Mouse (Mus musculus) limb, embryonic 12.5 days (tissue): ENCODE measurements around the gene Casz1. TPM values are rescaled to one million over a fixed set of nuclear protein-coding genes. Genes with fewer than 3 reads are reported as not detected.

Source experiments
- ATAC-seq: fragments of 200-750 bp; cut with Nextera tagmentation; 2 replicates; pipeline ENCODE4 v1.8.0; 2017; ENCODE audit warnings: low read depth, moderate TSS enrichment; ENCODE audit not compliant: insufficient number of reproducible peaks, insufficient read depth, low FRiP score, low TSS enrichment
- H3K27ac ChIP-seq: fragments of 300-500 bp; sonication (generic); 2 replicates; pipeline ENCODE4 v1.5.1; 2016; ENCODE audit warnings: mild to moderate bottlenecking, moderate library complexity
- H3K27me3 ChIP-seq: fragments of 300-500 bp; sonication (generic); 2 replicates; pipeline ENCODE4 v1.6.1; 2016; ENCODE audit warnings: mild to moderate bottlenecking, moderate library complexity
- H3K36me3 ChIP-seq: fragments of 300-500 bp; sonication (generic); 2 replicates; pipeline ENCODE4 v1.6.1; 2016; ENCODE audit warnings: mild to moderate bottlenecking, moderate library complexity
- H3K4me1 ChIP-seq: fragments of 300-500 bp; sonication (generic); replicated peaks from 2 replicates; pipeline ENCODE4 v1.6.1; 2016
- H3K4me2 ChIP-seq: fragments of 300-500 bp; sonication (generic); 2 replicates; pipeline ENCODE4 v1.6.1; 2016; ENCODE audit warnings: mild to moderate bottlenecking, moderate library complexity
- H3K4me3 ChIP-seq: fragments of 300-500 bp; sonication (generic); replicated peaks from 2 replicates; pipeline ENCODE4 v1.5.1; 2016; ENCODE audit warnings: mild to moderate bottlenecking
- H3K9ac ChIP-seq: fragments of 300-500 bp; sonication (generic); replicated peaks from 2 replicates; pipeline ENCODE4 v1.6.1; 2016; ENCODE audit warnings: mild to moderate bottlenecking, moderate library complexity
- H3K9me3 ChIP-seq: fragments of 300-500 bp; sonication (generic); 2 replicates; pipeline ENCODE4 v1.6.1; 2016; ENCODE audit warnings: mild to moderate bottlenecking, moderate library complexity
- WGBS: fragments of 180-500 bp; shearing (Covaris S2); methylation state at CpG from one replicate; pipeline ENCODE4 v1.1.7; 2016; 5-methylcytosine and 5-hydroxymethylcytosine counted together
- polyA plus RNA-seq: library from polyadenylated mRNA; unstranded; fragments of >200 nt; fragmentation: Nextera tagmentation; extraction: Ambion mirVana; gene quantifications from 2 replicates; pipeline ENCODE4 v1.2.1, GENCODE M21; 2016

Casz1 gene
- polyA plus RNA-seq, 1 experiment from 2014 or later, result 4.7 TPM

DNA sequence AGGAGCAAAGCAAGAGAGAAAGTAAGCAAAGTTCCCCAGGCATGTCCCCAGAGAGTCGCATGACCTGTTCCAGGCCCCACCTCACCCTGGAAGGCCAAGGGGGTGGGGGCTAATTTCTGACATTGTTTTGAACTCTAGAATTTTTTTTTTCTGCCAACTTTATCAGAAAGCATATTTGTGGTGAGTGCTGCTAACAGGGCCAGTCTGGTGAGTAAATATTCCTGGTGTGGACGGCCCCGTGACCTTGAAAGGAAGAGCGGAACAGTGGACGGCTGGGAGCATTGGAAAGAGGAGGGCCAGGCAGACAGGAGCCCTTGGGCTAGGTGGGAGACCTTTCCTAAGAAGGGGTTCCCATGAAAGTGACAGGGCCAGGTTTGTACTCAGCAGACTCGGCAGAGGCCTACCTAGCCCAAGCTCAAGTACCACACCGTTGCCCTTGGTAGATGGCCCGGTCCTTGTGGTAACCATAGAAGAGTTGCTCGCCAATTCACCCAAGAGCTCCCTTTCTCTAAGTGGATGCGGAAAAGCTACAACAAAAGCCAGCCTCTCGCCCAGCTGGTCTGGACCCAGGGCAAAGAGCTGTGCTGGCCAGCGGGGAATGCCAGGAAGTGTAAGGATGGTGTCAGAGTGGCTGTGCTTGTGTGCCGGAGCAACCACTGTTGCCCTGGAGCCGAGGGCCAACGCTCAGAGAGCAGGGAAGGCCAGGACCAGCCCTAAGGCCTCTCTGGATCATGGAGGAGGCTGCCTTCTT, 104.7 kb downstream of the Casz1 start:
- Histone ChIP-seq H3K4me3 (no peak overlapping the region), H3K9ac (no peak overlapping the region; the same call in 1 of the 2 replicates), H3K36me3 (no peaks in the 10 kb centered on the region), H3K27ac (peak overlapping the region; percentile 79), H3K27me3 (peaks cover 44% of the 10 kb centered on the region), H3K4me2 (peak overlapping the region; percentile 17; the same call in 1 of the 2 replicates), H3K4me1 (peaks cover 98% of the 10 kb centered on the region), H3K9me3 (no peaks in the 10 kb centered on the region)
- no peak for ATAC-seq
- 65% methylated on average over 15 of the region's 15 CpGs for WGBS

DNA sequence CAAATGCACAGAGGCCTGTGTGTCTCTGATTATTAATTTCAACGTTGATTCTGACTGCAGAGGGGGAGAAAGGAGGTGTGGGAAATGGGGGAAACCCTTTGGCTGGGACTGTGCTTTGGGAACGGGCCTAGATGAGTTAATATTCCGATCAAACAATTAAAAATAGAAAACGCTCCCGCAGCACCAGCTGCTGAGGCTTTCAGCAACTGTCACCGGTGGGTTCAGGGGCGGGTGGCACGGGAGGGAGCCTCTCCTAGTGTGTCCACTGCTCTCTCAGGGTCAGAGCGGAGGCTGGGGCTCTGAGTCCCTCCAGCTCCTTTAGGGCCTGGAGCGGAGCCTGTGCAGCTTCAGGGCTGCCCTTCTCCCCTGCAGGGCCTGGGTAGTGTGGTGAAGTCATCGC, 105.3 kb downstream of the Casz1 start:
- Histone ChIP-seq H3K27me3 (peaks cover 40% of the 10 kb centered on the region), H3K4me2 (no peak overlapping the region), H3K27ac (peak overlapping the region; percentile 79; the same call in 1 of the 2 replicates), H3K9me3 (no peaks in the 10 kb centered on the region), H3K36me3 (no peaks in the 10 kb centered on the region), H3K9ac (no peak overlapping the region; the same call in 1 of the 2 replicates), H3K4me3 (no peak overlapping the region), H3K4me1 (peaks cover 99% of the 10 kb centered on the region)
- 72% methylated on average over 11 of the region's 11 CpGs for WGBS
- ATAC-seq, result no peak

DNA sequence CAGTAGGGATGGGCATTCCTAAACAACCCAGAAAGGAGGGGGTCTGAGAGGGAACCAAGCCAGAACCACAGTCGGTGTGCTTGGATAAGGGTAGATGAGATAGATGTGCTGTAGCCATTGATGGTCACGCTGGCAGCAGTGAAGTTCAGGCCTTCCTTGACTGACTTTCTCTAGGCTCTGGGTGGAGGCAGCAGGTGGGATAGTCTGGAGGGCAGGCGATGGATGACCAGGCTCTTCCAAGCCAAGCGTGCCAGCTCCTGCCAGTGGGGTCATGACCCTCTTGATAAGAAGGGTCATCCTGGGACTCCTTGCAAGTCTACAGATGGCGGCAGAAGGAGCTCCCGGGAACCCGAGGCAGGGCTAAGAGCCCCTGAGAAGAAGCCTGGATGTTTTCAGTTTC, 107.9 kb downstream of the Casz1 start:
- H3K9ac ChIP-seq, result no peak overlapping the region
- H3K36me3 ChIP-seq, result no peaks in the 10 kb centered on the region
- H3K4me2 ChIP-seq, result no peak overlapping the region
- H3K27ac ChIP-seq, result no peak overlapping the region; the same call in 1 of the 2 replicates
- no peak overlapping the region for H3K4me3 ChIP-seq
- WGBS, result 42% methylated on average over 7 of the region's 7 CpGs
- H3K9me3 ChIP-seq, result no peaks in the 10 kb centered on the region
- H3K4me1 ChIP-seq, result peaks cover 89% of the 10 kb centered on the region
- ATAC-seq, result no peak
- peaks cover 26% of the 10 kb centered on the region for H3K27me3 ChIP-seq

DNA sequence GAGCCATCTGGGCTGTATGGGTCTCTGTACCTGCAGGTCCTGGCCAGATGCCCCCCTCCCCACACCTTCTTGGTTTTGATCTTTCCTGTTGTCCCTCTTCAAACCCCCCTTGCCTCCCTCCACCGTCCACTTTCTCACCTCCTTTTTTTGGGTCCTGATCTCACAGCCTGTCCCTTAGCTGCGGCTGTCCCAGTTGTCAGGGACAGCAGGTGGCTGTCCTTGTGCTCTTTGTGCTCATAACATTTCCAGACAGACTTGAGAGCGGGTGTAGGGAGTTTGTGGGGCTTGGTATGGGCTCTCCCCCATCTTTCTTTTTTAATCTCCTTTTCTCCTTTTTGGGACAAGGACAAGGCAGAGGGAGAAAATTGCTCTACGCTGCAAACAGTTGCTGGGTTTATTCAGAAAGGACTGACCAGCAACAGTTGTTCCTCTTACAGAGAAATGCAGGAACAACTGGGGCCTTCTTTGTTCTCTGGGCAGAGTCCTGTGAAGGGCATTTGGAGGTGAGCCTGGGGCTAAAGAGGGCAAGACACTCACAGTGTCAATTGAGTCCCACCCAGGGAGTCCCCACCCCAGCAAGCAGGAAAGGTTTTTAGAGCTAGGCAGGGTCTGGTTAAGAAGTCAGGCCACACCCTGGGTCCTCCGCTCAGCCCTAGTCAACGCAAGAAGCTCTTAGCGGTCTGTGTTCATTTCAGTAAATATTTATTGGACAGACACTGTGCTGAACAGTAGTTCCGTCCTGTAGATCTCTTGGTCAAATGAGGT, 108.8 kb downstream of the Casz1 start:
- ATAC-seq, result no peak
- peaks cover 30% of the 10 kb centered on the region for H3K27me3 ChIP-seq
- H3K36me3 ChIP-seq, result no peaks in the 10 kb centered on the region
- no peaks in the 10 kb centered on the region for H3K9me3 ChIP-seq
- H3K4me2 ChIP-seq, result no peak overlapping the region
- H3K27ac ChIP-seq, result no peak overlapping the region; the same call in 1 of the 2 replicates
- no peak overlapping the region for H3K9ac ChIP-seq
- H3K4me3 ChIP-seq, result no peak overlapping the region
- 57% methylated on average over 8 of the region's 8 CpGs for WGBS
- H3K4me1 ChIP-seq, result peaks cover 85% of the 10 kb centered on the region

DNA sequence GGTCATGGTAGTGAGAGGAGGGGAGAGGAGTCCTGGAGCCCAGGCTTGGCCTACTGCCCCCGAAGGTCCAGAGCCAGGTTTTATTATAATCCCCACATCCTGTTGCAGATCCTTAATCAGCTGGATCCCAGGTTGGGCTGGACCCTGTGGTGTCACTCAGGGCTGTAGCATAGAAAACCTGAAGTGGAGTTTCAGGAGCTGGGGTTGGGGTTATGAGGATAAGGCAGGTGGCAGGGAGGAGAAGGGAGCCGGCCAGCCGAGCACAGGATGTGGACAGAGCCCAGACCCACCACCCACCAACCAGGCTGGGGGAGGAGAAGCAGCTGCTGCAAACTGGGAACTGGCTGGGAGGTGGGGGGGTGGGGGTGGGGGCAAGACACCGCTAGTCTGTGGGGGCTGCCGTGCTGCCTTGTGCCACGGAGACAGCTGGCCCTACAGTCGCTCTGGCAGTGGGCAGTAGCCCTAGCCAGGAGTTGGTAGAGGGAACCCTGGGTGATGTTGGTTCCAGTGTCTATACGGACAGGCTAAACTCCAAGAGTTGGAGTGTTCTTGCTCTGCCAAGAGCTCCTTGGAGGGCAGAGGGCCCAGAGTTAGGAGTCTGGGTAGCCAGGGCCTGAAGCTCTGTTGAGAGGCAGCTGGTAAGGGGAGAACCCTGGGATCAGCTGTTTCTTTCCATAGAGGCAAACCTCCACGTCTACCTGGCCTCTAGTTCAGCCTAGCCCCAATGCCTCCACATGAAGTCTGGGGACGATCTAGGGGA, 110.8 kb downstream of the Casz1 start:
- H3K9ac ChIP-seq, result no peak overlapping the region
- no peak overlapping the region for H3K4me3 ChIP-seq
- H3K27ac ChIP-seq, result no peak overlapping the region
- no peak overlapping the region for H3K4me2 ChIP-seq
- no peaks in the 10 kb centered on the region for H3K9me3 ChIP-seq
- peaks cover 85% of the 10 kb centered on the region for H3K4me1 ChIP-seq
- peaks cover 45% of the 10 kb centered on the region for H3K27me3 ChIP-seq
- no peaks in the 10 kb centered on the region for H3K36me3 ChIP-seq
- peak; percentile 40 for ATAC-seq
- WGBS, result 35% methylated on average over 10 of the region's 10 CpGs

DNA sequence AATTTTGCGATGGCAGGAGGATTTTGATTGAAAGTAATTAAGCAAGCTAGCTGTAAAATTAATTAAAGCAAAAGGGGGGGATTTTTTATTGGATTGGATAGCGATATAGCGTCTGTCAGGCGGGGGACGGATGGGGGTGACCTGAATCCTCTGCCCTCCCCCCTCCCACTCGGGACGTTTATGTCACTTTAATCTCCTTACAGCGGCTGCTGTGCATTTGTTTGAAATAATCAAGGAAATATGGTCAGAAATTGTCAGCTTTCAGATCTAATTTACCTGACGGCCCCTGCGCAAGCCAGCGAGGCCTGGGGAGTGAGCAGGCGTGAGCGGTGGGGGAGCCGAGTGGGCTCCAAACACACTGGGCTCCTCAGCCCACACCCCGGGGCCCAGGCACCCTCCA, 111.6 kb downstream of the Casz1 start:
- WGBS, result 73% methylated on average over 15 of the region's 15 CpGs
- Histone ChIP-seq H3K4me3 (no peak overlapping the region), H3K9ac (no peak overlapping the region), H3K36me3 (no peaks in the 10 kb centered on the region), H3K9me3 (no peaks in the 10 kb centered on the region), H3K27ac (no peak overlapping the region), H3K27me3 (peaks cover 47% of the 10 kb centered on the region), H3K4me2 (no peak overlapping the region), H3K4me1 (peaks cover 85% of the 10 kb centered on the region)
- no peak for ATAC-seq

DNA sequence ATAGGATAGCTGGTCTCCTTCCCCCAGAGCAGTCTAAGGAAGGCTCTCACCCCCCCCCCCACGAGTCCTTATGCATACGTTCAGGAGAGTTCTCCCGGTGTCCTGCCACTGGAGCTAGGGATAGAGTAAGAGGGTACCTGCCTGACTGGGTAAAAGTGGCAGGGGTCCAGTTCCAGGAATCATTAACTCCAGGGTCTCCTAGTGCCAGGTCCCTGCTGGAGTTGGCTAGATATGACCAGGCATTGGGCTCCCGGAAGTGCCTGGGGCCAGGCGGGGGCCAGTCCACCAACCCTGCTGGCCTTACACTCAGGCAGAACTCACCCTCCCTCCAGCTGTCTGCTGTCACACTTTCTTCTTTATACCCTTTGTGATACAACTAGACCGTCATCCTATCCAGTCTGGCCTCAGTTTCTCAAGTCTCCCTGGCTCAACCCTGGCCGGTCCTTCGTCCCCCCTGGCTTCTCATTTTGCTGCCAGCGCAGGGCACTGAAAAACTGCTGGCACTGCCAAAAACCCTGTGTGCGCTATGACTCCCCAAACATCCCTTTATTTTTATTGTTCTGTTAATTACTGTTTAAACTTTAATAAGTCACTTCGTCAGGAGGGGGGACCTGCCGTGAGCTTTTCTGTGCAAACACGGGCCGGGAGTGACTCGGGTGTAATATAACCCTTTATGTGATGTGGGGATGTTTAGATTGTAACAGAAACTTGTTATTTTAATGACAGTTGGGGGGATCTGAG, 114.6 kb downstream of the Casz1 start:
- Histone ChIP-seq H3K4me1 (peaks cover 85% of the 10 kb centered on the region), H3K9ac (0 out of 2 replicates have a peak overlapping the region, but pooled peaks have one; percentile 23), H3K27me3 (peaks cover 62% of the 10 kb centered on the region)

DNA sequence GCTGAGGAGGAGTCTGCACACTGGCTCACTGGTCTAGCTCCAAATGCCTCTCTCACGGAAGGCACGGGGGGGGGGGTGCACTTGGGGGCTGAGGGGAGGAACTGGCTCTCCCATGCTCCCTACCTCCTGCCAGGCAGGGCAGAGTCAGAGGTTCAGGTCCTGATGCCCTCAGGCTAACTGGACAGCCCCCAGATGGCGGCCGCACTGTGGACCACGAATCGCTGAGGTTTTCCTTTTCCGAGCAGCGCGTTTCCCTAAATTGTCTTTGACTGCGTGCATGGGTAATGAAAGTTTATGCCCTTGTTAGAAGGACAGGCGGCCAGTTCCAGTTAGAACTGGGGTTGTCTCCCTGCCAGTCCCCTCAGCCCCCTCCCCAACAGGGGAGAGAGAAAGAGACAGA, 116.4 kb downstream of the Casz1 start:
- H3K9ac ChIP-seq, result no peak overlapping the region
- H3K4me3 ChIP-seq, result no peak overlapping the region
- H3K4me2 ChIP-seq, result peak overlapping the region; percentile 30; the same call in 1 of the 2 replicates
- no peaks in the 10 kb centered on the region for H3K9me3 ChIP-seq
- H3K36me3 ChIP-seq, result no peaks in the 10 kb centered on the region
- H3K27ac ChIP-seq, result no peak overlapping the region
- peaks cover 84% of the 10 kb centered on the region for H3K4me1 ChIP-seq
- 19% methylated on average over 11 of the region's 11 CpGs for WGBS
- no peak for ATAC-seq
- H3K27me3 ChIP-seq, result peaks cover 74% of the 10 kb centered on the region

More for the DNA sequence above, 114.6 kb downstream of the Casz1 start:
- WGBS, result 48% methylated on average over 15 of the region's 15 CpGs
- no peak overlapping the region for H3K4me2 ChIP-seq
- H3K36me3 ChIP-seq, result no peaks in the 10 kb centered on the region
- no peak for ATAC-seq
- no peaks in the 10 kb centered on the region for H3K9me3 ChIP-seq
- no peak overlapping the region for H3K27ac ChIP-seq
- H3K4me3 ChIP-seq, result no peak overlapping the region

DNA sequence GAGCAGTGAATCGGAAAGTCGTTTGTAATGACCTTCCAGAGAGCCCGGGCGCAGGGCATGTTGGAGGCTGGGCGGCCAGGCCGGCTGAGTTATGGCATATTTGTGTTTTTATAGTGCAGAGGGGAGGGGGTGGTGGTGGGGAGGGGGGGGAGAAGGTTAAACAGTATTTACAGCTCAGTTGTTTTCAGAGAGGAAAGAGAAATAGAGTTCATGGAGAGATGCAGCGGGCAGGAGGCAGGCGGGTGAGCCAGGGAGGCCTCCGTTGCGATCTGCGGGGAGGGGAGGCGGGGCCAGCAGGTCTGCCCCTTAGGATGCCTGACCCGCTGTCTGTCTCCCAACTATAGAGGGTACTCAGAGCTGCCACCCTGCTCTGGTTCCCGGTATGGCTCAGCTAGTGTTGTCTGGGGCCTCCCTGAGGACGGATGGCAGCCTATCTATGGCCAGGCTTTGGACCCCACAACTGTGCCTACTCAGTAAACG, 118.0 kb downstream of the Casz1 start:
- H3K9ac ChIP-seq, result no peak overlapping the region
- peaks cover 96% of the 10 kb centered on the region for H3K4me1 ChIP-seq
- peak overlapping the region; percentile 21 for H3K4me3 ChIP-seq
- H3K4me2 ChIP-seq, result peak overlapping the region; percentile 56
- 3% methylated on average over 16 of the region's 16 CpGs for WGBS
- H3K9me3 ChIP-seq, result no peaks in the 10 kb centered on the region
- ATAC-seq, result no peak
- peak overlapping the region; percentile 62; the same call in 1 of the 2 replicates for H3K27ac ChIP-seq
- peaks cover 78% of the 10 kb centered on the region for H3K27me3 ChIP-seq
- no peaks in the 10 kb centered on the region for H3K36me3 ChIP-seq

DNA sequence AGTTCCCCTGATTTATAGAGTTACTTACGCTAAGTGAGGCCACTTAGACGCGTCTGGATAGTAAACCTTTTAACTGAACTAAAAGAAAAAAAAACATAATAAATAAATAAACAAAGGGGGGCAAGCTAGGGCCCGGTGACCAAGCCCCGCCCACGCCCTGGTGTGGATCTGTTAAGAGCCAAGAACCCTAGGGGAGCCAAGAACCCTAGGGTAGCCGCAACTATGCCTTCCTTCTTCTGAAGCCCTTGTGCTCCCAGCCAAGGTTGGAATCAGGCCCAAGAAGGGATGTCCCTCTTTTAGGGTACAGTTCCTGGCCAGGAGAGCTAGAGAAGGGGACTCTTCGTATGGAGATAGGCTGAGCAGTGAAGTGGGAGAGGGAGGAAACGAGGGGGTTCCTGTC, 119.2 kb downstream of the Casz1 start:
- Histone ChIP-seq H3K4me2 (no peak overlapping the region), H3K27ac (peak overlapping the region; percentile 4; the same call in 1 of the 2 replicates), H3K36me3 (no peaks in the 10 kb centered on the region), H3K4me3 (no peak overlapping the region), H3K27me3 (peaks cover 73% of the 10 kb centered on the region), H3K9me3 (no peaks in the 10 kb centered on the region), H3K9ac (no peak overlapping the region), H3K4me1 (peaks cover 99% of the 10 kb centered on the region)
- WGBS, result 29% methylated on average over 9 of the region's 9 CpGs
- no peak for ATAC-seq
